ENCODE assay signal across 24 mouse cellular contexts in genomic region chrX:163301045-163301444, GRCm38 (mm10).
"Had no signal": no experiment of that assay in that cellular context is flagged by ENCODE, and none has a peak within 500 bp of the region (broad histone marks: within the 10 kb centered on the region; RNA-seq: fewer than 3 reads in every experiment).

No protein-coding gene starts in this region.

- H3K4me2 ChIP-seq: limb, embryonic 12.5 days; liver, embryonic 12.5 days; liver, embryonic 15.5 days; lung, embryonic 15.5 days; midbrain, embryonic 11.5 days; neural tube, embryonic 12.5 days; neural tube, embryonic 15.5 days had no signal

- H3K36me3 ChIP-seq: limb, embryonic 12.5 days; liver, embryonic 12.5 days; liver, embryonic 15.5 days; lung, embryonic 15.5 days; neural tube, embryonic 12.5 days; neural tube, embryonic 15.5 days had no signal

- H3K27ac ChIP-seq: kidney, postnatal 0 days; layer of hippocampus, adult 2 months; limb, embryonic 12.5 days; liver, embryonic 12.5 days; liver, embryonic 15.5 days; lung, embryonic 15.5 days; macrophage; neural tube, embryonic 12.5 days; neural tube, embryonic 15.5 days; stomach, postnatal 0 days had no signal

- ATAC-seq: liver, embryonic 12.5 days had no signal

- H3K9ac ChIP-seq: limb, embryonic 12.5 days; liver, embryonic 12.5 days; liver, embryonic 15.5 days; lung, embryonic 15.5 days; neural tube, embryonic 12.5 days; neural tube, embryonic 15.5 days had no signal

- DNase-seq: kidney, adult 18-20 months; kidney, adult 9 months; kidney, postnatal 25 days; layer of hippocampus, adult 9-11 months; liver; lung, adult 18-20 months; lung, postnatal 10 days; midbrain, embryonic 14.5 days; right cerebral cortex, adult 18-20 months; right cerebral cortex, postnatal 14 days; right cerebral cortex, postnatal 4 days; thymus, adult 2 months; thymus, postnatal 14 days had no signal

- H3K4me3 ChIP-seq: layer of hippocampus, adult 2 months; limb, embryonic 12.5 days; liver, embryonic 12.5 days; liver, embryonic 15.5 days; lung, embryonic 15.5 days; neural tube, embryonic 12.5 days; neural tube, embryonic 15.5 days had no signal

- H3K4me1 ChIP-seq: limb, embryonic 12.5 days; liver, embryonic 12.5 days; liver, embryonic 15.5 days; lung, embryonic 15.5 days; neural tube, embryonic 12.5 days; neural tube, embryonic 15.5 days had no signal

- H3K27me3 ChIP-seq: liver, embryonic 12.5 days; liver, embryonic 15.5 days; lung, embryonic 15.5 days; neural tube, embryonic 12.5 days had no signal

- H3K9me3 ChIP-seq: limb, embryonic 12.5 days; liver, embryonic 12.5 days; liver, embryonic 15.5 days; lung, embryonic 15.5 days; neural tube, embryonic 12.5 days; neural tube, embryonic 15.5 days had no signal
